Mouse (Mus musculus) testis, adult 2 months (tissue): Measurements from ENCODE around the gene Nectin4.
A peak's percentile ranks its signal among the peaks of the same experiment; 100 is the strongest.

Source experiments
- CTCF ChIP-seq: fragments of 200-500 bp; IDR thresholded peaks from 2 replicates; pipeline ENCODE4 v1.5.1; 2012; ENCODE audit warnings: low read depth, mild to moderate bottlenecking, inconsistent platforms, low read length, moderate library complexity; ENCODE audit not compliant: control insufficient read depth, insufficient read depth, insufficient replicate concordance
- POLR2A ChIP-seq: fragments of 200-500 bp; IDR thresholded peaks from 2 replicates; pipeline ENCODE4 v1.6.1; 2012; ENCODE audit warnings: low read depth, mild to moderate bottlenecking, inconsistent platforms, low read length, moderate library complexity; ENCODE audit not compliant: control insufficient read depth

DNA sequence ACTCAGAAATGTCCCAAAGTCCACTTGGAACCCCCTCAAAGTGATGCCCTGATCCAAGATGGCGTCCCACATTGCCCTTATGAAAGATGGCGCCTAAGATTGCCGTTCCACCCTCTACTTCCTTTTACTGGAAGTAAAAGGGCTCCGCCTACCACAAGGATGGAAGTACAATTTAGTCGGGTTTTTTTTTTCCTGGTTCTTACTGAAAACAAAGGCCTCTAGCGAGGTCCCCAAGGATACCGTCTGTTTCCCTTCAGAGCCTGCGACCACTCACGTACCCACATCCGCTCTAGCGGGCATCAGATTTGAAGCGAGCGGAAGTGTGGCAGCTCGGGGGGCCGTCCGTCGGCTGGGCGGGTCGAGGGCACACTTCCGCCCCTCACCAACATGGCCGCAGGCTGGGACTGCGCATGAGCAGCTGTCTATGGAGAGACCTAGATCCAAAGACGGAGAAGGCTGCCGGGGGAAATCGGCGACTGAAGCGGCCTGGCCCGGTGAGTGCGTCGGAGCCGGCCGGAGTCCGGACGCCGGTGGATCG lies 41.1 kb downstream of the Nectin4 start, which contains the start of gene Usf1:
- TF ChIP-seq CTCF (no peak), POLR2A (peak; percentile 86)
